Mouse (Mus musculus) hindbrain, embryonic 11.5 days (tissue): ENCODE measurements around the gene Wnt1. TPM values are rescaled to one million over a fixed set of nuclear protein-coding genes. Genes with fewer than 3 reads are reported as not detected.
A peak's percentile ranks its signal among the peaks of the same experiment; 100 is the strongest.

ENCODE experiments used
- ATAC-seq: fragments of 200-750 bp; cut with Nextera tagmentation; 2 replicates; pipeline ENCODE4 v1.8.0; 2017; ENCODE audit warnings: mild to moderate bottlenecking, moderate TSS enrichment, moderate library complexity; ENCODE audit not compliant: low FRiP score
- DNase-seq: peaks from one replicate; pipeline ENCODE4 v3.0.0-alpha.2; 2015; ENCODE audit warnings: low spot score
- H3K27ac ChIP-seq: fragments of 300-500 bp; sonication (generic); 2 replicates; pipeline ENCODE4 v1.5.1; 2014; ENCODE audit warnings: mild to moderate bottlenecking, low read depth, low read length
- H3K27me3 ChIP-seq: fragments of 300-500 bp; sonication (generic); 2 replicates; pipeline ENCODE4 v1.6.1; 2014; ENCODE audit warnings: mild to moderate bottlenecking, low read length, moderate library complexity, mixed read lengths; ENCODE audit not compliant: control insufficient read depth, insufficient read depth
- H3K36me3 ChIP-seq: fragments of 300-500 bp; sonication (generic); 2 replicates; pipeline ENCODE4 v1.6.1; 2014; ENCODE audit warnings: mild to moderate bottlenecking, low read length, moderate library complexity, mixed read lengths; ENCODE audit not compliant: control insufficient read depth, insufficient read depth
- H3K4me1 ChIP-seq: fragments of 300-500 bp; sonication (generic); replicated peaks from 2 replicates; pipeline ENCODE4 v1.6.1; 2014; ENCODE audit warnings: low read length, mixed read lengths; ENCODE audit not compliant: control insufficient read depth, insufficient read depth
- H3K4me2 ChIP-seq: fragments of 300-500 bp; sonication (generic); replicated peaks from 2 replicates; pipeline ENCODE4 v1.6.1; 2014; ENCODE audit warnings: mild to moderate bottlenecking, low read depth, low read length
- H3K4me3 ChIP-seq: fragments of 300-500 bp; sonication (generic); 2 replicates; pipeline ENCODE4 v1.5.1; 2014; ENCODE audit warnings: low read depth, low read length
- H3K9ac ChIP-seq: fragments of 300-500 bp; sonication (generic); 2 replicates; pipeline ENCODE4 v1.6.1; 2014; ENCODE audit warnings: low read depth, low read length
- H3K9me3 ChIP-seq: fragments of 300-500 bp; sonication (generic); 2 replicates; pipeline ENCODE4 v1.6.1; 2016; ENCODE audit warnings: low read length; ENCODE audit not compliant: control insufficient read depth
- WGBS: fragments of 180-500 bp; shearing (Covaris S2); extraction: QIAGEN DNeasy Blood & Tissue Kit; methylation state at CpG from one replicate; pipeline ENCODE4 v1.1.7; 2014; 5-methylcytosine and 5-hydroxymethylcytosine counted together
- polyA plus RNA-seq: library from polyadenylated mRNA; unstranded; fragments of >200 nt; fragmentation: Nextera tagmentation; extraction: Ambion mirVana; gene quantifications from 2 replicates; pipeline ENCODE4 v1.2.1, GENCODE M21; 2014

The Wnt1 gene
- polyA plus RNA-seq, 1 experiment from 2014 or later, result 9.5 TPM

DNA sequence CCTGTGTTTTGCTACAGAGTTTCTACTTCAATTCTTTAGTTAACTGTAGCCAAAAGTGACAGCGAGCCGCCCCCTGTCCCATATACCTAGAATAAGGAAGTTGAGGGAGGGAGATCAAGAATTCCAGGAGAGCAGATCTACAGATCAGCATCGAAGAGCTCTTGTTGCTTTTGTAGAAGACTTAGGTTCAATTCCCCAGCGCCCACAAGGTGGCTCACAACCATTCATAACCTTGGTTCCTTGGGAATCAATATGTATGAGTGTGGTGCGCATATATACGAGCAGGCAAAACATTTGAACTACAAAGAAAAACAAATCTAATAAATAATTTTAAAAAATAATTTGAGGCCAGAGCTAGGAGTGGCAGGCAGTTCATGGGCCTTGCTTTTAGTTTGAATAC is 8.5 kb upstream of the Wnt1 start:
- Histone ChIP-seq H3K4me3 (no peak overlapping the region), H3K9me3 (no peaks in the 10 kb centered on the region), H3K4me1 (peaks cover 9% of the 10 kb centered on the region), H3K27me3 (peaks cover 74% of the 10 kb centered on the region), H3K4me2 (no peak overlapping the region), H3K9ac (no peak overlapping the region), H3K36me3 (no peaks in the 10 kb centered on the region), H3K27ac (no peak overlapping the region)
- WGBS, result 27% methylated on average over 6 of the region's 6 CpGs
- DNase-seq (no peak), ATAC-seq (no peak)

GRCm38 (mm10) chr15:98785744-98786143 is 3.9 kb upstream of the Wnt1 start:
- Histone ChIP-seq H3K36me3 (no peaks in the 10 kb centered on the region), H3K27me3 (peaks cover 68% of the 10 kb centered on the region), H3K27ac (no peak overlapping the region), H3K4me1 (peaks cover 5% of the 10 kb centered on the region; the same call in 1 of the 2 replicates), H3K9me3 (no peaks in the 10 kb centered on the region), H3K4me2 (no peak overlapping the region), H3K4me3 (no peak overlapping the region), H3K9ac (no peak overlapping the region)
- WGBS, result 44% methylated on average over 7 of the region's 7 CpGs
- ATAC-seq (no peak), DNase-seq (peak; percentile 71)

DNA sequence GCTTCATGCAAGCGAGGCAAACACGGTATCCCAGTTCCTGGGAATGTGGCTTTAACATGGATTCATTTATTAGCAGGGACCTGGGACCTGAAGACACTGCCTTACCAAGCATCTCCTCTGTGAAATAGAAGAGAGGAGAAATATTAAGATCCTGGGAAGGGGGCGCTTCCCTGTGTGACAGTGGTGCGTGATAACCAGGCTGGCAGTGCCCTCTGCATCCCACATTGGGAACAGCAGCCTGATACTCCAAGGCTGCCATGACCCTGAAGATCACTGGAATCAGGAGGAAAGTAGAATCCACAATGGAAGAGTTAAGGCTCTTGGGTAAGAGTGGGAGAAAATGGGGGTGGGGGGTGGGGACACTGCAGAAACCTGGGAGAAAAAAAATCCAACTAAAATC is 1.7 kb upstream of the Wnt1 start:
- 25% methylated on average over 4 of the region's 4 CpGs for WGBS
- DNase-seq, result peak; percentile 40

GRCm38 (mm10) chr15:98788972-98789660 is 541 bp upstream of the Wnt1 start:
- no peak overlapping the region for H3K27ac ChIP-seq
- H3K4me3 ChIP-seq, result peak overlapping the region; percentile 22
- WGBS, result 12% methylated on average over 24 of the region's 24 CpGs
- peaks cover 81% of the 10 kb centered on the region for H3K27me3 ChIP-seq
- H3K4me2 ChIP-seq, result no peak overlapping the region
- peaks cover 11% of the 10 kb centered on the region for H3K4me1 ChIP-seq
- no peak overlapping the region for H3K9ac ChIP-seq
- peak; percentile 20 for DNase-seq
- H3K36me3 ChIP-seq, result no peaks in the 10 kb centered on the region
- no peaks in the 10 kb centered on the region for H3K9me3 ChIP-seq
- ATAC-seq, result no peak

More for the DNA sequence above, 1.7 kb upstream of the Wnt1 start:
- Histone ChIP-seq H3K4me1 (peaks cover 8% of the 10 kb centered on the region; the same call in 1 of the 2 replicates), H3K36me3 (no peaks in the 10 kb centered on the region), H3K4me2 (no peak overlapping the region), H3K9me3 (no peaks in the 10 kb centered on the region), H3K27ac (no peak overlapping the region), H3K27me3 (peaks cover 72% of the 10 kb centered on the region), H3K4me3 (no peak overlapping the region), H3K9ac (no peak overlapping the region)
- ATAC-seq, result no peak

DNA sequence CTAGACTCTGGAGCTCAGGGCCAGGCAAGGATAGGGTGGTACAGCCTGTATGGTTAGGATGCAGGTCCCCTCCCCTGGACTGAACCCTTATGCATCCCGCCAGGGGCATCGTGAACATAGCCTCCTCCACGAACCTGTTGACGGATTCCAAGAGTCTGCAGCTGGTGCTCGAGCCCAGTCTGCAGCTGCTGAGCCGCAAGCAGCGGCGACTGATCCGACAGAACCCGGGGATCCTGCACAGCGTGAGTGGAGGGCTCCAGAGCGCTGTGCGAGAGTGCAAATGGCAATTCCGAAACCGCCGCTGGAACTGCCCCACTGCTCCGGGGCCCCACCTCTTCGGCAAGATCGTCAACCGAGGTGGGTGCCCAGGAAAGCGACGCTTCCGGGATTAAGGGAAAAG is 1.1 kb downstream of the Wnt1 start:
- H3K36me3 ChIP-seq, result no peaks in the 10 kb centered on the region
- peaks cover 90% of the 10 kb centered on the region for H3K27me3 ChIP-seq
- no peak for ATAC-seq
- H3K4me1 ChIP-seq, result peaks cover 11% of the 10 kb centered on the region
- peak overlapping the region; percentile 23 for H3K4me3 ChIP-seq
- DNase-seq, result peak; percentile 50
- H3K27ac ChIP-seq, result no peak overlapping the region
- H3K4me2 ChIP-seq, result peak overlapping the region; percentile 15
- H3K9me3 ChIP-seq, result no peaks in the 10 kb centered on the region
- H3K9ac ChIP-seq, result peak overlapping the region; percentile 19; the same call in 1 of the 2 replicates
- under 1% methylated on average over 23 of the region's 23 CpGs for WGBS

GRCm38 (mm10) chr15:98791221-98791620 is 1.6 kb downstream of the Wnt1 start:
- WGBS, result under 1% methylated on average over 12 of the region's 12 CpGs
- DNase-seq (peak; percentile 59), ATAC-seq (no peak)
- Histone ChIP-seq H3K4me2 (peak overlapping the region; percentile 15), H3K9me3 (no peaks in the 10 kb centered on the region), H3K36me3 (no peaks in the 10 kb centered on the region), H3K4me3 (peak overlapping the region; percentile 23), H3K4me1 (peaks cover 11% of the 10 kb centered on the region), H3K27me3 (peaks cover 94% of the 10 kb centered on the region), H3K27ac (no peak overlapping the region), H3K9ac (peak overlapping the region; percentile 19; the same call in 1 of the 2 replicates)

GRCm38 (mm10) chr15:98791771-98792170 is 2.1 kb downstream of the Wnt1 start:
- Histone ChIP-seq H3K36me3 (no peaks in the 10 kb centered on the region), H3K4me3 (peak overlapping the region; percentile 23), H3K9me3 (no peaks in the 10 kb centered on the region), H3K27ac (no peak overlapping the region), H3K4me2 (peak overlapping the region; percentile 26; the same call in 1 of the 2 replicates), H3K27me3 (peaks cover 95% of the 10 kb centered on the region), H3K9ac (no peak overlapping the region), H3K4me1 (peaks cover 15% of the 10 kb centered on the region)
- under 1% methylated on average over 23 of the region's 23 CpGs for WGBS
- DNase-seq, result no peak
- no peak for ATAC-seq

GRCm38 (mm10) chr15:98792233-98793020 is 2.8 kb downstream of the Wnt1 start:
- Histone ChIP-seq H3K4me1 (peaks cover 18% of the 10 kb centered on the region), H3K27me3 (peaks cover 98% of the 10 kb centered on the region), H3K4me3 (peak overlapping the region; percentile 16), H3K9me3 (no peaks in the 10 kb centered on the region), H3K9ac (peak overlapping the region; percentile 27; the same call in 1 of the 2 replicates), H3K36me3 (no peaks in the 10 kb centered on the region), H3K27ac (no peak overlapping the region), H3K4me2 (peak overlapping the region; percentile 26)
- 2% methylated on average over 75 of the region's 75 CpGs for WGBS
- ATAC-seq, result no peak
- DNase-seq, result peak; percentile 33
